Mouse (Mus musculus) cortical plate, adult 2 months (tissue): ENCODE results near the gene Alppl2.

Source experiments
- CTCF ChIP-seq: fragments of 200-500 bp; IDR thresholded peaks from 2 replicates; pipeline ENCODE4 v1.5.1; 2011; ENCODE audit warnings: mild to moderate bottlenecking, control low read depth, low read length; ENCODE audit not compliant: insufficient read depth; ENCODE audit errors: extremely low read depth
- POLR2A ChIP-seq: fragments of 200-500 bp; IDR thresholded peaks from 2 replicates; pipeline ENCODE4 v1.6.1; 2011; ENCODE audit warnings: mild to moderate bottlenecking, low read length, control low read depth; ENCODE audit not compliant: insufficient read depth; ENCODE audit errors: extremely low read depth

DNA sequence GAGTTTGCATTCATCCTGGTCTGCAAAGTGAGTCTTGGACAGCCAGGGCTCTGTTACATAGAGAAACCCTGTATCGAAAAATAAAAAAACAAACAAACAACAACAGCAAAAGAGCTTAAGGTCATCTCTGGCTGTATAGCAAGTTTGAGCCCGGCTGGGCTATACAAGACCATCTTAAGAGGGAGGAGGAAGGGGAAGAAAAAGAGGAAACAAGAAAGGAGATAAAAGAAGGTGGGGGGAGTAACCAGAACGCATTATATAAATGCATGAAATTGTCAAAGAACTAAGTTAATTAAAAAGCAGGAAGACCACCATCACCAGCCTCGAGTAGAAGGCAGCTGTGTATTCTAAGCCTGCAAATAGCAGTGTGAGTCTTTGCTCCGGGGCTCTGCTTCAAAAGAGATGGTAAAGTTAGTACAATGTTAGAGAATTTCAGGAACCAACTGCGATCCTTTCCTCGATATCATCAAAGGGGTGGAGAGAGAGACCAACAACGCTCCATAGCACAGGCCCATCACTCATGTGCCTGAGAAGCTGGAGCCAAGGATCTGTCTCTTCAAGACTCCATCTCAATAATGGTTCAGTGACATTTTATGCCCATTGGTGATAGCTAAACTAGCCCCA is 30.6 kb downstream of the Alppl2 start:
- TF ChIP-seq CTCF (no peak), POLR2A (no peak)
